ENCODE assay signal across 29 mouse cellular contexts in genomic region chr13:108219773-108220172, GRCm38 (mm10). TPM values are rescaled to one million over a fixed set of nuclear protein-coding genes. Genes with fewer than 3 reads are reported as not detected.
DNase-seq lines count a peak whose midpoint lies in the region; ATAC-seq and TF ChIP-seq lines count a peak whose summit lies in the region.
"Had no signal": no experiment of that assay in that cellular context is flagged by ENCODE, and none has a peak within 500 bp of the region (broad histone marks: within the 10 kb centered on the region; RNA-seq: fewer than 3 reads in every experiment).

No protein-coding gene starts in this region.

- no peaks in the 10 kb centered on the region for H3K36me3 ChIP-seq in heart, adult 2 months (ENCODE audit: control insufficient read depth, insufficient read depth, low read length)
- no peaks in the 10 kb centered on the region for H3K36me3 ChIP-seq in ES-Bruce4 (ENCODE audit: control insufficient read depth, insufficient read depth, low read length, poor library complexity, severe bottlenecking)
- no peaks in the 10 kb centered on the region for H3K36me3 ChIP-seq in kidney, embryonic 14.5 days (ENCODE audit: control insufficient read depth, insufficient read depth, low read length)
- H3K36me3 ChIP-seq: forebrain, embryonic 10.5 days; G1E; heart, embryonic 12.5 days; heart, embryonic 15.5 days; hindbrain, embryonic 10.5 days; hindbrain, embryonic 13.5 days; intestine, embryonic 15.5 days had no signal

- 76% methylated on average over 7 of the region's 7 CpGs for WGBS in heart, adult 2 months
- WGBS in kidney, embryonic 14.5 days = 83% methylated on average over 7 of the region's 7 CpGs

- no peak overlapping the region for H3K4me3 ChIP-seq in heart, adult 2 months
- no peak overlapping the region for H3K4me3 ChIP-seq in ES-Bruce4 (ENCODE audit: low read depth, low read length)
- H3K4me3 ChIP-seq in left cerebral cortex, adult 2 months = no peak overlapping the region
- no peak overlapping the region for H3K4me3 ChIP-seq in kidney, embryonic 14.5 days (ENCODE audit: low read length)
- H3K4me3 ChIP-seq: forebrain, embryonic 10.5 days; forebrain, embryonic 13.5 days; heart, embryonic 12.5 days; heart, embryonic 15.5 days; hindbrain, embryonic 10.5 days; hindbrain, embryonic 13.5 days; intestine, embryonic 15.5 days had no signal

- no peak overlapping the region for H3K27ac ChIP-seq in heart, adult 2 months
- no peak overlapping the region; the same call in 1 of the 2 replicates for H3K27ac ChIP-seq in ES-Bruce4 (ENCODE audit: insufficient read depth, low read length)
- H3K27ac ChIP-seq in left cerebral cortex, adult 2 months = no peak overlapping the region
- no peak overlapping the region for H3K27ac ChIP-seq in kidney, embryonic 14.5 days (ENCODE audit: low read depth, low read length)
- H3K27ac ChIP-seq: forebrain, embryonic 10.5 days; forebrain, embryonic 13.5 days; heart, embryonic 15.5 days; hindbrain, embryonic 10.5 days; hindbrain, embryonic 13.5 days; intestine, embryonic 15.5 days had no signal

- TF ChIP-seq EP300 in heart, adult 2 months (IDR thresholded peaks at IDR 0.05; ENCODE audit: insufficient read depth, low read depth, low read length) = no peak
- peak; percentile 59; the same call in 1 of the 2 replicates for TF ChIP-seq EP300 in ES-Bruce4 (IDR thresholded peaks at IDR 0.05; ENCODE audit: insufficient read depth, low read depth, low read length)

- TF ChIP-seq CTCF in heart, adult 2 months (IDR thresholded peaks at IDR 0.05) = no peak
- TF ChIP-seq CTCF in ES-Bruce4 (IDR thresholded peaks at IDR 0.05; ENCODE audit: low read depth, low read length) = no peak
- no peak for TF ChIP-seq CTCF in left cerebral cortex, adult 2 months (IDR thresholded peaks at IDR 0.05)

- H3K9me3 ChIP-seq in ES-Bruce4 (replicated peaks; ENCODE audit: control insufficient read depth, insufficient read depth, low read length, poor library complexity, severe bottlenecking) = no peaks in the 10 kb centered on the region
- no peaks in the 10 kb centered on the region for H3K9me3 ChIP-seq in kidney, embryonic 14.5 days (ENCODE audit: control insufficient read depth, low read length)
- H3K9me3 ChIP-seq: forebrain, embryonic 10.5 days; forebrain, embryonic 13.5 days; G1E; heart, embryonic 12.5 days; heart, embryonic 15.5 days; hindbrain, embryonic 10.5 days; hindbrain, embryonic 13.5 days; intestine, embryonic 15.5 days had no signal

- TF ChIP-seq POLR2A in heart, adult 2 months (IDR thresholded peaks at IDR 0.05; ENCODE audit: insufficient read depth, low read depth, low read length) = no peak
- TF ChIP-seq POLR2A in ES-Bruce4 (IDR thresholded peaks at IDR 0.05; ENCODE audit: insufficient read depth, low read length) = no peak

- H3K4me2 ChIP-seq in kidney, embryonic 14.5 days (replicated peaks; ENCODE audit: low read depth, low read length) = no peak overlapping the region
- H3K4me2 ChIP-seq: forebrain, embryonic 13.5 days; heart, embryonic 12.5 days; heart, embryonic 15.5 days; hindbrain, embryonic 13.5 days; intestine, embryonic 15.5 days had no signal

- DNase-seq in heart, adult 11 months = peak; percentile 33
- no peak for DNase-seq in heart, adult 2 months
- peak; percentile 61 for DNase-seq in ZHBTc4 (ENCODE audit: low read depth, low spot score)
- no peak for DNase-seq in left cerebral cortex, adult 2 months (ENCODE audit: extremely low spot score in 1 of 2, low spot score in 2 of 2)
- DNase-seq: adrenal gland, adult 8-10 months; adrenal gland, postnatal 25 days; B cell, adult 2 months; cerebellum, adult 18-20 months; cerebellum, adult 9-10 months; cerebellum, postnatal 14 days; gastrocnemius, postnatal 10 days; gastrocnemius, postnatal 36 days; heart, postnatal 10 days; heart, postnatal 36 days; kidney, adult 11 months had no signal

- intact Hi-C loops in heart, adult 2 months (cut with DNase I) = no loop called here
- intact Hi-C loops in left cerebral cortex, adult 2 months (cut with DNase I) = no loop called here

- no peak for ATAC-seq in kidney, embryonic 14.5 days (ENCODE audit: low FRiP score, low TSS enrichment)
- ATAC-seq: activated CD4-positive, CD25-positive, alpha-beta regulatory T cell, adult 4 months; forebrain, embryonic 13.5 days; forebrain, embryonic 16.5 days; hindbrain, embryonic 16.5 days; intestine, embryonic 15.5 days; Patski had no signal

- no peaks in the 10 kb centered on the region for H3K79me2 ChIP-seq in heart, adult 2 months (replicated peaks; ENCODE audit: control insufficient read depth, insufficient read depth, low read length)

- H3K4me1 ChIP-seq in heart, adult 2 months (ENCODE audit: control insufficient read depth, insufficient read depth, low read length) = no peaks in the 10 kb centered on the region
- no peaks in the 10 kb centered on the region for H3K4me1 ChIP-seq in ES-Bruce4 (ENCODE audit: control insufficient read depth, insufficient read depth, low read length)
- H3K4me1 ChIP-seq in kidney, embryonic 14.5 days (ENCODE audit: control insufficient read depth, insufficient read depth, low read length) = no peaks in the 10 kb centered on the region

- H3K27me3 ChIP-seq in heart, adult 2 months (ENCODE audit: control insufficient read depth, insufficient read depth, low read length) = peaks cover 1% of the 10 kb centered on the region; the same call in 1 of the 2 replicates
- peaks cover 4% of the 10 kb centered on the region; the same call in 1 of the 2 replicates for H3K27me3 ChIP-seq in ES-Bruce4 (ENCODE audit: control insufficient read depth, insufficient read depth, low read length, poor library complexity, severe bottlenecking)
- peaks cover 16% of the 10 kb centered on the region for H3K27me3 ChIP-seq in kidney, embryonic 14.5 days (ENCODE audit: control insufficient read depth, insufficient read depth, low read length)
- H3K27me3 ChIP-seq: intestine, embryonic 15.5 days; Patski had no signal

- H3K9ac ChIP-seq in heart, adult 2 months (ENCODE audit: low read depth, low read length) = no peak overlapping the region
- no peak overlapping the region for H3K9ac ChIP-seq in ES-Bruce4 (ENCODE audit: low read depth, poor library complexity, severe bottlenecking)
- no peak overlapping the region for H3K9ac ChIP-seq in kidney, embryonic 14.5 days (ENCODE audit: low read depth, low read length)
- H3K9ac ChIP-seq: forebrain, embryonic 13.5 days; heart, embryonic 12.5 days; heart, embryonic 15.5 days; hindbrain, embryonic 13.5 days; intestine, embryonic 15.5 days had no signal

RNA-seq across cellular contexts. Expression of gene Elovl7, which starts 5.6 kb away (rescaled TPM):
- under 1 TPM; 0.18 to 0.29 TPM for total RNA-seq in heart, adult 2 months (2021)
- 0.20 and 1.6 TPM in 2 replicates for polyA plus RNA-seq in heart, adult 2 months (2012; rRNA removed)
- 11.8 and 13.8 TPM in 2 replicates for polyA plus RNA-seq in ES-Bruce4 (2011; ENCODE audit: insufficient read depth, insufficient read length, low read depth, missing spikeins)
- 1 to 10 TPM; 6.6 to 7.1 TPM for total RNA-seq in left cerebral cortex, adult 2 months (2021)
- polyA plus RNA-seq in kidney, embryonic 14.5 days (2014; fragmentation: Nextera tagmentation; extraction: Ambion mirVana) = 7.3 and 14.3 TPM in 2 replicates
- polyA plus RNA-seq: G1E had no signal

Comparison
In these comparisons a context has a peak if more than half of its experiments do, and no peak if none do; other contexts are left out.
1. DNase-seq: peak in heart, adult 11 months (single experiment) and ZHBTc4 (single experiment); none in heart, adult 2 months (0 of 2) and left cerebral cortex, adult 2 months (0 of 2).